In genomic region chr15:95849513-95850411, GRCm38 (mm10) we compare ENCODE assay signal across 9 mouse cellular contexts. TPM values are rescaled to one million over a fixed set of nuclear protein-coding genes. Genes with fewer than 3 reads are reported as not detected.
DNase-seq lines count a peak whose midpoint lies in the region; ATAC-seq lines count a peak whose summit lies in the region.
"Had no signal": no experiment of that assay in that cellular context is flagged by ENCODE, and none has a peak within 500 bp of the region (broad histone marks: within the 10 kb centered on the region; RNA-seq: fewer than 3 reads in every experiment).

No protein-coding gene starts in this region.

- peak; percentile 64 for ATAC-seq in erythroid progenitor cell, adult 5-6 weeks (replicated peaks; ENCODE audit: low FRiP score, poor library complexity, severe bottlenecking)
- ATAC-seq in megakaryocyte-erythroid progenitor cell, adult 5-6 weeks (replicated peaks; ENCODE audit: low FRiP score, low TSS enrichment, poor library complexity, severe bottlenecking) = peak; percentile 62

- DNase-seq in embryo, embryonic 11 days = peak; percentile 41
- no peak for DNase-seq in embryo, embryonic 10.5 days (ENCODE audit: low spot score)
- DNase-seq in CD4-positive, CD25-positive, alpha-beta regulatory T cell, adult 2 months (ENCODE audit: low read depth, low spot score) = peak; percentile 67
- no peak for DNase-seq in Muller cell, postnatal 12 days (ENCODE audit: inconsistent ontology term)
- no peak for DNase-seq in left cerebral cortex, adult 11 months (ENCODE audit: low spot score)
- no peak for DNase-seq in layer of hippocampus, adult 11-12 months (ENCODE audit: low spot score)
- DNase-seq: gastrocnemius, postnatal 10 days had no signal

RNA-seq across cellular contexts. Expression of gene Ano6, which starts 59.1 kb away (rescaled TPM):
- 23.1 and 28.1 TPM in 2 replicates for total RNA-seq in erythroid progenitor cell, adult 5-6 weeks (2015; ENCODE audit: low replicate concordance)
- 9.4 and 9.5 TPM in 2 replicates for total RNA-seq in erythroid progenitor cell, adult 5-6 weeks (2017; ENCODE audit: low replicate concordance)
- 11.5 and 18.0 TPM in 2 replicates for total RNA-seq in megakaryocyte-erythroid progenitor cell, adult 5-6 weeks (2014; fragmentation: Nextera tagmentation)
- total RNA-seq in megakaryocyte-erythroid progenitor cell, adult 5-6 weeks (2017) = 10.5 and 15.9 TPM in 2 replicates

Comparison
In these comparisons a context has a peak if more than half of its experiments do, and no peak if none do; other contexts are left out.
1. DNase-seq: peak in embryo, embryonic 11 days (single experiment) and CD4-positive, CD25-positive, alpha-beta regulatory T cell, adult 2 months (single experiment); none in embryo, embryonic 10.5 days (single experiment), Muller cell, postnatal 12 days (single experiment), left cerebral cortex, adult 11 months (single experiment) and layer of hippocampus, adult 11-12 months (single experiment).